Mouse (Mus musculus) midbrain, embryonic 12.5 days (tissue): ENCODE results near the gene Syt14. TPM values are rescaled to one million over a fixed set of nuclear protein-coding genes. Genes with fewer than 3 reads are reported as not detected.

Source experiments
- ATAC-seq: fragments of 200-750 bp; cut with Nextera tagmentation; 2 replicates; pipeline ENCODE4 v1.8.0; 2017; ENCODE audit warnings: low read depth, moderate TSS enrichment, moderate library complexity; ENCODE audit not compliant: low FRiP score
- H3K27ac ChIP-seq: fragments of 300-500 bp; sonication (generic); replicated peaks from 2 replicates; pipeline ENCODE4 v1.5.1; 2016; ENCODE audit warnings: mild to moderate bottlenecking
- H3K27me3 ChIP-seq: fragments of 300-500 bp; sonication (generic); 2 replicates; pipeline ENCODE4 v1.6.1; 2016; ENCODE audit warnings: mild to moderate bottlenecking
- H3K36me3 ChIP-seq: fragments of 300-500 bp; sonication (generic); 2 replicates; pipeline ENCODE4 v1.6.1; 2016
- H3K4me1 ChIP-seq: fragments of 300-500 bp; sonication (generic); 2 replicates; pipeline ENCODE4 v1.6.1; 2016
- H3K4me2 ChIP-seq: fragments of 300-500 bp; sonication (generic); replicated peaks from 2 replicates; pipeline ENCODE4 v1.6.1; 2016; ENCODE audit warnings: mild to moderate bottlenecking, moderate library complexity
- H3K4me3 ChIP-seq: fragments of 300-500 bp; sonication (generic); 2 replicates; pipeline ENCODE4 v1.5.1; 2016; ENCODE audit warnings: mild to moderate bottlenecking
- H3K9ac ChIP-seq: fragments of 300-500 bp; sonication (generic); replicated peaks from 2 replicates; pipeline ENCODE4 v1.6.1; 2016; ENCODE audit warnings: mild to moderate bottlenecking, moderate library complexity
- H3K9me3 ChIP-seq: fragments of 300-500 bp; sonication (generic); 2 replicates; pipeline ENCODE4 v1.6.1; 2016; ENCODE audit warnings: mild to moderate bottlenecking
- WGBS: fragments of 180-500 bp; shearing (Covaris S2); methylation state at CpG from one replicate; pipeline ENCODE4 v1.1.7; 2016; 5-methylcytosine and 5-hydroxymethylcytosine counted together
- polyA plus RNA-seq: library from polyadenylated mRNA; unstranded; fragments of >200 nt; fragmentation: Nextera tagmentation; extraction: Ambion mirVana; gene quantifications from 2 replicates; pipeline ENCODE4 v1.2.1, GENCODE M21; 2016

The Syt14 gene
- polyA plus RNA-seq, 1 experiment from 2014 or later, result 8.8 TPM

- Histone ChIP-seq H3K27me3 (peaks cover 38% of the 10 kb centered on the region), H3K36me3 (no peaks in the 10 kb centered on the region), H3K4me3 (no peak overlapping the region), H3K4me2 (no peak overlapping the region), H3K9me3 (no peaks in the 10 kb centered on the region), H3K9ac (no peak overlapping the region), H3K27ac (no peak overlapping the region), H3K4me1 (peaks cover 25% of the 10 kb centered on the region)
- no peak for ATAC-seq
- WGBS, result 92% methylated on average over 5 of the region's 5 CpGs
These were observed 178.0 kb downstream of the Syt14 start for GRCm38 (mm10) chr1:192857582-192857981.

GRCm38 (mm10) chr1:192856931-192857330 lies 178.6 kb downstream of the Syt14 start:
- no peak for ATAC-seq
- 68% methylated on average over 6 of the region's 6 CpGs for WGBS
- H3K4me1 ChIP-seq, result peaks cover 31% of the 10 kb centered on the region
- H3K27ac ChIP-seq, result no peak overlapping the region
- peaks cover 45% of the 10 kb centered on the region for H3K27me3 ChIP-seq
- H3K9me3 ChIP-seq, result no peaks in the 10 kb centered on the region
- H3K36me3 ChIP-seq, result no peaks in the 10 kb centered on the region
- no peak overlapping the region for H3K4me3 ChIP-seq
- H3K4me2 ChIP-seq, result no peak overlapping the region
- no peak overlapping the region for H3K9ac ChIP-seq

- Histone ChIP-seq H3K9me3 (no peaks in the 10 kb centered on the region), H3K4me2 (0 out of 2 replicates have a peak overlapping the region, but pooled peaks have one; percentile 93), H3K27me3 (peaks cover 49% of the 10 kb centered on the region), H3K4me3 (no peak overlapping the region), H3K27ac (peak overlapping the region; percentile 95), H3K36me3 (no peaks in the 10 kb centered on the region), H3K9ac (no peak overlapping the region), H3K4me1 (peaks cover 36% of the 10 kb centered on the region)
- no peak for ATAC-seq
- 6% methylated on average over 10 of the region's 10 CpGs for WGBS
These were observed 179.2 kb downstream of the Syt14 start for GRCm38 (mm10) chr1:192856411-192856810.

- Histone ChIP-seq H3K4me3 (peak within 1 kb of the TSS; percentile 87), H3K36me3 (no peaks in the 10 kb centered on the region), H3K27me3 (peaks cover 53% of the 10 kb centered on the region), H3K4me2 (peak within 1 kb of the TSS; percentile 93), H3K27ac (peak within 1 kb of the TSS; percentile 95), H3K4me1 (peaks cover 44% of the 10 kb centered on the region), H3K9ac (peak within 1 kb of the TSS; percentile 80), H3K9me3 (no peaks in the 10 kb centered on the region)
- ATAC-seq, result peak; percentile 64
- under 1% methylated on average over 71 of the region's 75 CpGs for WGBS
These were observed 179.9 kb downstream of the Syt14 start, which contains the start of gene Sertad4 for GRCm38 (mm10) chr1:192855474-192856230. Gene Sertad4, minus strand, starts transcription at chr1:192855756.

GRCm38 (mm10) chr1:192854819-192855271 lies 180.7 kb downstream of the Syt14 start:
- Histone ChIP-seq H3K27me3 (peaks cover 53% of the 10 kb centered on the region), H3K4me1 (peaks cover 46% of the 10 kb centered on the region), H3K4me3 (peak overlapping the region; percentile 87), H3K36me3 (no peaks in the 10 kb centered on the region), H3K9me3 (no peaks in the 10 kb centered on the region), H3K9ac (peak overlapping the region; percentile 80), H3K4me2 (peak overlapping the region; percentile 93), H3K27ac (peak overlapping the region; percentile 95)
- peak; percentile 61 for ATAC-seq
- 1% methylated on average over 41 of the region's 45 CpGs for WGBS

GRCm38 (mm10) chr1:192853988-192854818 lies 181.4 kb downstream of the Syt14 start:
- Histone ChIP-seq H3K4me2 (peak overlapping the region; percentile 93), H3K27ac (peak overlapping the region; percentile 95), H3K9me3 (no peaks in the 10 kb centered on the region), H3K36me3 (peaks cover 4% of the 10 kb centered on the region), H3K9ac (peak overlapping the region; percentile 80), H3K4me1 (peaks cover 46% of the 10 kb centered on the region), H3K4me3 (peak overlapping the region; percentile 87), H3K27me3 (peaks cover 57% of the 10 kb centered on the region)
- 3% methylated on average over 19 of the region's 19 CpGs for WGBS
- peak; percentile 14 for ATAC-seq

DNA sequence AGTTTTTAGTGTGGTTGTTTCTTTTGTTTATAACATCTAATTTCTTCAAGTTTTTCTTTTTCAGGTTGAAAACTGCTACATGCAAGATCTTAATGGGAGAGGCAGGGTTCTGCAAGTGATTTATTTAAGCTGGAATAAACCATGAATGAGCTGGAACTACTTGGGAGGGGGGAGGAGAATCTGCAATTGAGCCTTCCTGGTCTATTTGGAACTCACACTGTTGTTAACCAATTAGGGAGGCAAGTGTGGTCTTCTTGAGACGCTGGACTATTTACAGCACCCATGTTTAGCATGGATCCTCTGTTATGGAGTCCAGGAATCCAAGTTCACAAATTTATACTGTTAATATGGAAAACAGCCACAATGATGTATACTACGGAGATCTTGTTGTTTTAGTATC lies 182.1 kb downstream of the Syt14 start:
- H3K9ac ChIP-seq, result no peak overlapping the region
- ATAC-seq, result no peak
- peaks cover 11% of the 10 kb centered on the region for H3K36me3 ChIP-seq
- peak overlapping the region; percentile 93 for H3K4me2 ChIP-seq
- H3K4me3 ChIP-seq, result peak overlapping the region; percentile 87
- peaks cover 46% of the 10 kb centered on the region for H3K4me1 ChIP-seq
- 53% methylated on average over 2 of the region's 2 CpGs for WGBS
- H3K9me3 ChIP-seq, result no peaks in the 10 kb centered on the region
- peaks cover 61% of the 10 kb centered on the region for H3K27me3 ChIP-seq
- H3K27ac ChIP-seq, result no peak overlapping the region

- Histone ChIP-seq H3K27me3 (peaks cover 56% of the 10 kb centered on the region), H3K9me3 (no peaks in the 10 kb centered on the region), H3K4me3 (peak overlapping the region; percentile 19), H3K27ac (peak overlapping the region; percentile 71), H3K36me3 (peaks cover 24% of the 10 kb centered on the region), H3K4me2 (peak overlapping the region; percentile 93), H3K4me1 (peaks cover 46% of the 10 kb centered on the region), H3K9ac (peak overlapping the region; percentile 43; the same call in 1 of the 2 replicates)
- ATAC-seq, result no peak
These were observed 183.5 kb downstream of the Syt14 start for GRCm38 (mm10) chr1:192852047-192852446.

GRCm38 (mm10) chr1:192851640-192852039 lies 183.9 kb downstream of the Syt14 start:
- ATAC-seq, result no peak
- Histone ChIP-seq H3K9ac (peak overlapping the region; percentile 43), H3K4me2 (peak overlapping the region; percentile 93), H3K9me3 (no peaks in the 10 kb centered on the region), H3K4me3 (peak overlapping the region; percentile 19), H3K4me1 (peaks cover 46% of the 10 kb centered on the region), H3K27ac (peak overlapping the region; percentile 71), H3K36me3 (peaks cover 27% of the 10 kb centered on the region), H3K27me3 (peaks cover 59% of the 10 kb centered on the region)
- 5% methylated on average over 6 of the region's 6 CpGs for WGBS

- Histone ChIP-seq H3K9me3 (no peaks in the 10 kb centered on the region), H3K4me1 (peaks cover 41% of the 10 kb centered on the region), H3K27me3 (peaks cover 57% of the 10 kb centered on the region), H3K36me3 (peaks cover 30% of the 10 kb centered on the region), H3K9ac (peak overlapping the region; percentile 43), H3K27ac (peak overlapping the region; percentile 71), H3K4me3 (peak overlapping the region; percentile 19; the same call in 1 of the 2 replicates), H3K4me2 (peak overlapping the region; percentile 93)
- ATAC-seq, result no peak
- 1% methylated on average over 2 of the region's 2 CpGs for WGBS
These were observed 184.4 kb downstream of the Syt14 start for GRCm38 (mm10) chr1:192851126-192851525.

DNA sequence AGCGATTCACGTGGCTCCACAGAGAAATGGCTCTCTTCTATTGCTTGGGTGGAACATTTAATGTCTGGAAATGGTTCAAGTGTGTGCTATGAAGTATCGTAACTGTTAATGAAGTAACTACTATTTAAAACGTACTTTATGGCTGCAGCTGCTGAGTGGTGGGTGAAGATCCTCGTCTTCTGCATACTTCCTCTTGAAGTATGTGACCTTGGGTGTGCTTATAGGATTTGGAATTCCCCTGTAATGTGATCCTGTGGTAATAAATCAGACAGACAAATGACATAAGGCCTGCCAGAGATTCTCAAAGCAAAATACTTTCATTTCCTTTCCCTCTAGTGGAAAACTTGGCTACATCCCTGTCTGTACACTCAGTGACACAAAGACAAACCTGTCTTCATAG lies 186.0 kb downstream of the Syt14 start:
- ATAC-seq, result no peak
- H3K4me2 ChIP-seq, result no peak overlapping the region
- no peaks in the 10 kb centered on the region for H3K9me3 ChIP-seq
- 84% methylated on average over 5 of the region's 5 CpGs for WGBS
- no peak overlapping the region for H3K9ac ChIP-seq
- H3K4me3 ChIP-seq, result no peak overlapping the region
- H3K4me1 ChIP-seq, result peaks cover 40% of the 10 kb centered on the region
- peaks cover 57% of the 10 kb centered on the region for H3K27me3 ChIP-seq
- H3K36me3 ChIP-seq, result peaks cover 34% of the 10 kb centered on the region
- no peak overlapping the region for H3K27ac ChIP-seq

DNA sequence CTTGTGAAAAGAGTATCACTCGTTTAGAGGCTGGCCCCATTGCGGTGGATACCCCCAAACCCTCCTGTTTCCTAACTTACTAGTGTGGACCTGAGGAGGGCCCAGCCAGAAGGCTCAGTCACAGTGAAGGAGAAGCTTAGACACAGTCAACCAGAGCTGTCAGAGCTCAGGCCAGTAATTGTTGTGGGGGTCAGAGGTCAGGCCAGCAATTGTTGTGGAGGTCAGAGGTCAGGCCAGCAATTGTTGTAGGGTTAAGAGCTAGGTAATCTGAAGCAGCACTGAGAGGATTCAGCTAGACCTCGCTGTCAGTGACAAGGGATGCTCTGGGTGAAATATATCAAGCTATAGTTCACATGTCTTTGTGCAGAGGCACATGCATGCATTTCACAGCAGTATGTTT lies 188.3 kb downstream of the Syt14 start:
- WGBS, result 5% methylated on average over 3 of the region's 3 CpGs
- no peak overlapping the region for H3K27ac ChIP-seq
- peaks cover 23% of the 10 kb centered on the region for H3K4me1 ChIP-seq
- ATAC-seq, result no peak
- peaks cover 39% of the 10 kb centered on the region for H3K36me3 ChIP-seq
- H3K4me2 ChIP-seq, result no peak overlapping the region
- no peaks in the 10 kb centered on the region for H3K9me3 ChIP-seq
- H3K9ac ChIP-seq, result no peak overlapping the region
- H3K4me3 ChIP-seq, result no peak overlapping the region
- peaks cover 39% of the 10 kb centered on the region for H3K27me3 ChIP-seq
